Mouse (Mus musculus) C2C12 (cell line): ENCODE results near the gene Ppard.

Experiments
- CTCF ChIP-seq: IDR thresholded peaks from one replicate; pipeline ENCODE4 v1.5.1; 2011; ENCODE audit not compliant: control insufficient read depth, insufficient read depth, insufficient read length
- USF1 ChIP-seq: IDR thresholded peaks from one replicate; pipeline ENCODE4 v1.6.1; 2011; ENCODE audit warnings: low read depth, mild to moderate bottlenecking, control low read depth, moderate library complexity

DNA sequence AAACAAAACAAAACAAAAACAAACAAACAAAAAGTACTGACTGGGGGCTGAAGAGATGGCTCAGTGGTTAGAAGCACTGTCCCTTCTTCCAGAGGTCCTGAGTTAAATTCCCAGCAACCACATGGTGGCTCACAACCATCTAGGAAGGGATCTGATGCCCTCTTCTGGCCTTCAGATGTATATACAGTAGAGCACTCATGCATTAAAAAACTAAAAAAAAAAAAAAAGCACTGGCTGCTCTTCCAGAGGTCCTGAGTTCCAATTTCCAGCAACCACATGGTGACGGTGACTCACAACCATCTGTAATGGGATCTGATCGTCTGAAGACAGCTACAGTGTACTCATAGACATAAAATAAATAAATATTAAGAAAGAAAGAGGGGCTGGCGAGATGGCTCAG lies 78.3 kb downstream of the Ppard start:
- TF ChIP-seq CTCF, result no peak
- no peak for TF ChIP-seq USF1
